Mouse (Mus musculus) cerebellum, adult 9-11 months (tissue): ENCODE results near the gene Mpv17l2.

Experiments
- DNase-seq: peaks from one replicate; pipeline ENCODE4 v3.0.0; 2022

The Mpv17l2 gene

DNA sequence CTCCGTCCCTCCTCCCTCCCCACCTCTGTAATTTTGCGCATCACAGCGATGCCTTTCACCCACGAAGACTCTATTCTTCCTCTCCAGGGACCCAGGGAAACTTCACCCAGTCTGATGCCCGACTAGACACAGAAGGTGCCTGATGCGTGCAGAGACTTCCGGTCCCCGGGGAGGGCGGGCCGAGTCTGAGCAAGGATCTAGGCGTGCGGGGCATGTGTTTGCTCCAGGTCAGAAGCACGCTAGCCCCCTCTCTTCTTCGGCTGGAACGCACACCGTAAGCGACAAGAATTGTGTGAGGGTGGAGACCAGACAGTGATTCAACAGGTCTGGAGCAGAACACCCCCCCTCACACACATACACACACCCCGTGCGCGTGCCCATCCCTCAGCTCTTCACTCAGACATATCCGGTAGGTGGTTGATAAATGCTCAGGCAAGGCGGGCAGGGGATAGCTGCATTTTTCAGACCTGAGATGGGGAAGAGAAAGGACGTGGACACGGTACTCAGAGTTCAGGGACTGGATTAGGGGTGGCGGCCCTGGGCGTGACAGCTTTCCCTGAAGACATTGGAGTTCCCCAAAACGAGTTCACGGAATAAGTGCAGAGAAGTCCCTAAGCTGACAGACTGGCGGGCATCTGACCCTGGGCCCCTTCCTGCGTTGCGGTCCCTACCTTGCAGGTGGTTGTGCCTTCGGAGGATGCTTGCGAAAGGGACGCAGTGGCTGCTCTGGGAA is 5.3 kb upstream of the Mpv17l2 start:
- peak; percentile 49 for DNase-seq

DNA sequence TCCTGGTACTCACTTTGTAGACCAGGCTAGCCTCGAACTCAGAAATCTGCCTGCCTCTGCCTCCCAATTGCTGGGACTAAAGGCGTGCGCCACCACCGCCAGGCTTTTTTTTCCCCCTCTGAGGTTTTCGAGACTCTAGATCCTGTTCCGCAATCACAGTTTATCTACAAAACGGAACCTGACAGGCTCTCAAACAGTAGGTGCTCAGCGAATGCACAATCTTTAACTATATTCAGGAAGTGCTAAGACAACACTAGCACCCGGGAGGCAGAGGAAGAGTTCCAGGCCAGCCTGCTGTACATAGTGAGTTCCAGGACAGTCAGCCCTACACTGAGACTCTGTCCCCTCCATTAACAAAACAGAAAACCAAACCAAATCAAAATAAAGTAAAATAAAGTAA is 4.6 kb upstream of the Mpv17l2 start:
- DNase-seq = no peak

- DNase-seq = no peak
Measured at GRCm38 (mm10) chr8:70764676-70765075, 3.9 kb upstream of the Mpv17l2 start.

DNA sequence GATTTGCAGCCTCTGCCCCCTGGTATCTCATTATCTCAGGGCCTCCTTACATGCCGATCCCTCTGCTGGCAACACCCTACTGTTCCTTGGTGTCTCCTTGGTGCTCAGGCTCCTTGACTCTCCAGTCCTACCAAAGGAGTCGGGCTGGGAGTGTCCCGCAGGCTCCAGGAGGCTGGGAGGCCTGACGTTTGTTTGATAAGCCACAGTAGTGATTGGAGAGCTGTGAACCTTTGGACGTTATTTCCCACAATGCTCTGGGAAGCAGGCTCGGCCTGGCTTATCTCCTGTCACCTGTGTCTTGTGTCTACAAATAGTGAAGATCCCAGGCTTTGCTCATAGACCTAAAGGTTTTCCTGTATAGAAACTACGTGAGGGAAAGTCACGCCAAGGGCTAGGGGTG is 3.3 kb upstream of the Mpv17l2 start:
- DNase-seq = peak; percentile 50

- peak; percentile 68 for DNase-seq
Measured at GRCm38 (mm10) chr8:70763354-70763753, 2.6 kb upstream of the Mpv17l2 start.

DNA sequence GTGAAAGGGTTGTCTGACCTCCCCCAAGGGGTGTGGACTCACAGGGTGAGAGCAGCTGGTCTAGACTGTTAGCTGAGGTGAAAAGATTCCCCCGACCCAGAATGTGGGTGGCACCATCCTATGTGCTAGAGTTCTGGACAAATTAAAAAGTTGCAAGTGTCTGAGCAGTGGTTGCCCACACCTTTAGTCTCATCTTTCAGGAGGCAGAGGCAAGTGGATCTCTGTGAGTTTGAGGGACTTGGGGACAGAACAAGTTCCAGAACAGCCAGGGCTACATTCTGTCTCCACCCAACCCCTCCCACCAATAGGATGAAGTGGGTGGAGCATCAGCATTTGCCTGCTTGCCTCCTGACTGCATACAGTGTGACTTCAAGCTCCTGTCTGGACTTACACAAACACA is 1.4 kb upstream of the Mpv17l2 start:
- DNase-seq = peak; percentile 64

DNA sequence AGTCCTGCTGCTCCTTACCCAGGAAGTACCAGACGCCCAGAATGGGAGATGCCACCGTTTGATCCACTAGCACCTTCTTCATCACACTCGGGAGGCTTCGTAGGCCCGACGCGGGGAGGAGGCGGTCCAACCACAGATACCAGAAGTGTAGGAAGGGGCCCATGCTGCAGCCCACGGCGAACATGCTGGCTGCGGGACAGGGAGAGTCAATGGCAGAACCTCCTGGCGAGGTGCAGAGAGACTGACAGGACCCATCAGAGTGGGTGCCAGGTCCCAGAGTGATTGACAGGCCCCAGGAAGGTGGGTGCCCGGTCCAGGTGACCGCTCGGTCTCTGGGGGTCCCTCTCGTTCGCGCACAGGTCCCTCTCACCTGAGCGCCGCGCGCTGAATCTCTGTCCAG is 396 bp downstream of the Mpv17l2 start:
- DNase-seq = no peak

DNA sequence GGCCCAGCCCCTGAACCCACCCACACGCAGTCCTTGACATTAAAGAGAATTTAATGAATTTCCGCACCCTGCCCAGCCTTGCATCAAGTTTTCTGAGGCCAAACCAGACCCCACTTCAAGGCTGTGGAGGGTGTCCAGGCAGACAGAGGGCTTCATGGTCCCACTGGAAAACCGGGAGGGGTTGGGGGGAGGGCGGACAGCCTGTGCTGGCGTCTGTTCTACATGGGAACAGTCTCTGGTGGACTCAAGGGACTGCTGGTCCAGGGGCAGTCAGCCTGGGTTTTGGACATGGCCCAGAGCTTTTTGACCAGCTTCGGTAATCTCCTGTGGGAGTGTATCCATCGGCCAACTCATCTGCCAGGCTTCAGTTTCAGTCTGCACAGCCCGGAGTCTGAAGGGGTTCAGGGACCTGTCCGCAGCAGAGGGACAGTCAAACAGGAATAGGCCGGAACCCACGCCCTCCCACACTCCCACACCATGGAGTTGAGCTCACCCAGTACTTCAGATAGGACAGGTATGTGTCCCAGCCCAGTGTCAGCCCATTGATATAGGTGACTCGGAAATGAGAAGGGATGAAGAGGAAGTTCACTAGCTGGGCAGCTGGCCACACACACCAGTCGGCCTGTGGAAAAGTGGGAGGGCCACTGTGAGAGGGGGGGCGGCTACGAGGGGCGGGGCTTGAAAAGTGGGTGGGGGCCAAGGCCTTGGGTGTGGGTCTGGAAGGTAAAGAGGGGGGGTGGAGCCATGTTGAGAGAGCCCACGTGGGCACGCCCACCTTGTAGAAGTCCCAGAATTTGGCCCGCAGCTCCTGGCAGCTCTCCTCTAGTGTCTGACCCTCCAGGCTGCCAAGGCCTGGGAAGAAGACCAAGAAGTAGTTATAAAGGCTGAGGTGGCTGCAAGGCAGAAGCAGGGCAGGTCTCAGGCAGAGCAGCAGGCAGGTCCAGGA is 1.9 kb downstream of the Mpv17l2 start:
- peak; percentile 74 for DNase-seq

DNA sequence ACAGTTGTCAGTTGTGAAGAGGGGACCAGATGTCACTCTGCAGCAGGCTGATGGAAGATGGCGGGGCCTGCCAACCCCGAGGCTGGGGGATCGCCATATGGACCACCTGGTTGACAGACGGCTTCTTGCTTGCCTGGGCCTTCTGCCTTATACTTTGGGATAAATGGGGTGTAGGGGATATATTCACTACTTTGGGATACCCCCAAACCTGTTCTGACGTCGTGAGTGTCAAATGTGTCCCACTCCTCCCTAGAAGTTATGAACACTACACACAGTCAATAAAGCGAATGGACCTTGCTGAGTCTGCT is 2.5 kb downstream of the Mpv17l2 start:
- DNase-seq = no peak

DNA sequence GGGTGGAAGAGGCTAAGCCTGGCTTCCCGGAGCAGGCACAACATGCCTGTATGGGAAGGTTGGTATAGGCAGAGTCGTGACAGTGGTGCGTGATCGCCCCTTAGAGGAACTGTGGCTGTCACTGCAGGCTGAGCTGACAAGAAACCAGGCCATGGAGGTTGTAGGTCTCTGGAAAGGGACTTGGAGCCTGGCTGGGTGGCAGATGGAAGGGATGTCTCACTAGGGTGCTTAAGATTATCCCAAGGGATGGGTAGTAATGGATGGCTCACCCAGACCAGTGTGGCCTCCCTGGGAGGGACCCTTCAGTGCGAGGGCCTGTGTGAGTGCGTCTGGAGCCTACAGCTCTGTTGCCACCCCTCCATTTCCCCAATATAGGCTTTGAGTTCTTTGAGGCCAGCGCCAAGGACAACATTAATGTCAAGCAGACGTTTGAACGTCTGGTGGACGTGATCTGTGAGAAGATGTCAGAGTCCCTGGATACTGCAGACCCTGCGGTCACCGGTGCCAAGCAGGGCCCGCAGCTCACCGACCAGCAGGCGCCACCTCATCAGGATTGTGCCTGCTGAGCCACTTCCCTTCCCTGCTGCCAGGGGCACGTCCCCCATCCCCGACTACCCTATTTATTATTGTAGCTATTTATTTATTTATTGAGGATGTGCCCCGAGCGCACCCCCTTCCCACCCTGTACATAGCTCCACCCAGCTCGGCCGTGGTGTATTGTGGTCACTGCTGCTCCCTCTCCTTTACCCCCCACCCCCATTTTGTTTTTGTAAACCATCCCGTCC is 3.0 kb downstream of the Mpv17l2 start:
- peak; percentile 56 for DNase-seq

DNA sequence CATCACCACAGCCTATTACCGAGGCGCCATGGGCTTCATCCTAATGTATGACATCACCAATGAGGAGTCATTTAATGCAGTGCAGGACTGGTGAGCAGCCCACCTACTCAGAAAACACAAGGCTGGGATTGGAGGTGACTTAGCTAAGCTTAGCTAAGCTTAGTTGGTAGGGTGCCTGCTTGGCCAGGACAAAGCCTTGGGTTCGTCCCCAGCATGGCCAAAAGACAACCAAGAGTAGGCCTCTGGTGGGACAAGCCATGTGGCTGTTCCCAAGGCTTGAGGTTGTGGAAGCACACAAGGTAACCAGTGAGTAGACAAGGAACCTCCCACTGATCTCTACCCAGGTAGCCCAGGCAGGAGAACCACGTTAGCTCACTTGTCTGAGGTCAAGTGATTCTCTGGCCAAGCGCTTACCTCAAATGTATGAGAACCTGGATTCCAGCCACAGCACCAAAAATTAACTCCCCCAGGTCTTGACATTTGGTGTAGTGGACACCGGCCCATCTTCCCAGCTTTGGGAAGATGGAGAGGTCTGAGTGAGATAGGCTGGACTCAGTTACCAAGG is 4.2 kb downstream of the Mpv17l2 start:
- DNase-seq = peak; percentile 59

DNA sequence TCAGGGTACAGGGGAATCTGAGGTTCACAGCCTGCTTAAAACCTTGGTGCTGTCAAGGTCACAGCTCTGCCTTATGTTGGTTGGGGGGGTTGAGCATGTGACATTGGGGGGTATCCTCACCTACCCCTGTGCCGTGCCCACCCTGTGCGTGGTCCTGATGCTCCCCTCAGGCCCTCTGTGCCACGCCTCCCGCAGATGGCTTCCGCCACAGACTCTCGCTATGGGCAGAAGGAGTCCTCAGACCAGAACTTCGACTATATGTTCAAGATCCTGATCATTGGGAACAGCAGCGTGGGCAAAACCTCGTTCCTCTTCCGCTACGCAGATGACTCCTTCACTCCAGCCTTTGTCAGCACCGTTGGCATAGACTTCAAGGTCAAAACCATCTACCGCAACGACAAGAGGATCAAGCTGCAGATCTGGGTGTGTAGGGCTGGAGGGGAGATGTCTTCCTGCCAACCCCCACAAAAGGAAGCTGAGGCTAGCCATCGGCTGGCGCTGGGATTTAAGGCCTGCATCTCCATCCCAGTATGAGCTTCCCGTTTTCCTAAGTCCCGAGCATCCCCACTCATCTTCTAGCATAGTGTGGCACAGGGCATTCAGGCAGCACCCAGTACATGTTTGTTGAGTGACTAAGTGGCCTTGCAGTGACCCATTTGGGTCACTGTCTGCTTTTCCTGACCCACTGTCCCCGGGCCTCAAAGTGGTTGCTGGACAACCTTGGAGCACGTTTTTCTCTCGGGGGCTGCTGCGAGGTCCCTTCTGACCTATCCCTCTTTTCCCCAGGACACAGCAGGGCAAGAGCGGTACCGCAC is 4.9 kb downstream of the Mpv17l2 start:
- DNase-seq = peak; percentile 66

GRCm38 (mm10) chr8:70754871-70755660 is 5.7 kb downstream of the Mpv17l2 start:
- DNase-seq = peak; percentile 90

GRCm38 (mm10) chr8:70754043-70754870 is 6.5 kb downstream of the Mpv17l2 start, which contains the start of gene Rab3a:
Rab3a (plus strand) TSS chr8:70754679.
- peak; percentile 99 for DNase-seq

DNA sequence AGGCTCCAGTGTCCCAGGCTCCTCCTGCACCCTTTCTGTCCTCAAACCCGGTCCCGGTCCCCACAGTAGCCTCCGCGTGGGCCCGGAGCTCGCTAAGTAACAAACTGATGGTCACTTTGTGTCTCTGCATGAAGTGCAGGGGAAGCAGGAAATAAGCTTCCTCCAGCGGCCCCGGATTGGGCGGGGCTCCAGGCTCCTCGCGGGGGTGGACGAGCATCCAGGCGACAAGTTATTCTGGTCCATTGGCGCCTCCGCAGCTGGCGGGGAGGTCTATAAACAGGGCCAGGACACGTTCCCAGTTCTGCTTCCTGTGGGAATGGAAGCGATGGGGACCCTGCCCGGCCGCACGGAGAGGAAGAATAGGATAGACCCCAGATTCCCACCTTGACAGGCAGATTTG is 7.6 kb downstream of the Mpv17l2 start:
- DNase-seq = peak; percentile 71

DNA sequence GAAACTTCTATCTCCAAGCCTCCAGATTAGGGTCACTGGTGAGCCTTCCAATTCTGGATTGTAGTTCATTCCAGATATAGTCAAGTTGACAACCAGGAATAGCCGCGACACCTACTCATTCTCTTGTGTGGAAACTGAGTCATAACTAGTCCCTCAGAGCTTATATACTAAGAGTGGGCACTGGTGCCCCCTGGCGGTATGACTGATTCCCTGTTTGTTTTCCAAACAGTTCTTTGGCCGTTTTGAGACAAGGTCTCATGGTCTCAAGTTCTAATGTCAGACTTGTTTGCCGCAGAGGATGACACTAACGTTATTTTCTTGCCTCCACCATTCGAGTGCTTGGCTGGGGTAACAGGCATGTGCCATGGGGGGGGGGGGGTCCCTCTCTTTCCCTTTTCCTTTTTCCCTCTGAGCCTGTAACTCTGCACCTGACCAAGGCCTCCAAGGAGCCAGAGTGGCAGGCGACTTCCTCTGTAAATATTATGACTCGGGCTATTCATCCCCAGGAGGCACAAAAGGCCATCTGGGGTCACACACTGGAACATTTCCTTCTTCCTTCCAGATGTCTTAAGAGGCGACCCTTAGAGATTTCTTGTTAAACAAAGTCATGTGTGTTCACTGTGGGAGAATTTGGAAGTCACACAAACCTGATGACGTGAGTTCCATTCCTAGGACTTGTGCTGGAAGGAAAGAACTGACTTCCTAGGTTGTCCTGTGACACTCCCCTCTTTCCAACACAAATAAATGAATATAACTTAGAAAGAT is 8.6 kb downstream of the Mpv17l2 start:
- peak; percentile 65 for DNase-seq

- no peak for DNase-seq
Measured at GRCm38 (mm10) chr8:70750128-70750680, 10.5 kb downstream of the Mpv17l2 start.

DNA sequence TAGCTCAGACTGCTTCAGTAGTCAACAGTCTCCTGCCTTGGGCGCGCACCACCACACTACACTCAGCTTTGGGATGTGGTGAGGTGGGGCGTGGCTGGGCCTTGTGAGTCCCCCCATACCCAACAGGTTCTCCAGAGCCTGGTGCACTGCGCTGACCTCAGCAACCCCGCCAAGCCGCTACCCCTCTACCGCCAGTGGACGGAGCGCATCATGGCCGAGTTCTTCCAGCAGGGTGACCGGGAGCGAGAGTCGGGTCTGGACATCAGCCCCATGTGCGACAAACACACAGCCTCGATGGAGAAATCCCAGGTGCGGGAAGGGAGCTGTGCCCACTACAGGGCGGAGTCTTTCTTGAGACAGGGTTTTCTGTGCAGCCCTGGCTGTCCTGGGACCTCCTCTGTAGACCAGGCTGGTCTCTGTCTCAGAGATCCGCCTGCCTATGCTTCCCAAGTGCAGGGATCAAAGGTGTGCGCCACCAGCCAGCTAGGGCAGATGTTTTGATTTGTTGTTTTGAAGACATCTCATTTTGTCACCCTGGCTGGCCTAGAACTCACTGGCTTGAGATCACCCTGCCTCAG is 11.6 kb downstream of the Mpv17l2 start:
- DNase-seq = no peak
